Comparison of ENCODE assay signal across 14 mouse cellular contexts in genomic region chr10:124528175-124528574, GRCm38 (mm10).
"Had no signal": no experiment of that assay in that cellular context is flagged by ENCODE, and none has a peak within 500 bp of the region (broad histone marks: within the 10 kb centered on the region; RNA-seq: fewer than 3 reads in every experiment).

No protein-coding gene starts in this region.

- H3K9ac ChIP-seq: embryonic facial prominence, embryonic 12.5 days; embryonic facial prominence, embryonic 13.5 days; embryonic facial prominence, embryonic 15.5 days; forebrain, embryonic 12.5 days; forebrain, embryonic 13.5 days; forebrain, embryonic 15.5 days; forebrain, postnatal 0 days had no signal

- H3K4me1 ChIP-seq: embryonic facial prominence, embryonic 10.5 days; embryonic facial prominence, embryonic 12.5 days; embryonic facial prominence, embryonic 13.5 days; embryonic facial prominence, embryonic 15.5 days; forebrain, embryonic 10.5 days; forebrain, embryonic 12.5 days; forebrain, embryonic 13.5 days; forebrain, embryonic 15.5 days had no signal

- H3K4me2 ChIP-seq: embryonic facial prominence, embryonic 12.5 days; embryonic facial prominence, embryonic 13.5 days; embryonic facial prominence, embryonic 15.5 days; forebrain, embryonic 12.5 days; forebrain, embryonic 13.5 days; forebrain, embryonic 15.5 days had no signal

- ATAC-seq: forebrain, embryonic 13.5 days; forebrain, embryonic 14.5 days; forebrain, embryonic 15.5 days; forebrain, embryonic 16.5 days; forebrain, postnatal 0 days had no signal

- H3K4me3 ChIP-seq: embryonic facial prominence, embryonic 10.5 days; embryonic facial prominence, embryonic 12.5 days; embryonic facial prominence, embryonic 13.5 days; embryonic facial prominence, embryonic 15.5 days; erythroblast, embryonic 14.5 days; forebrain, embryonic 10.5 days; forebrain, embryonic 12.5 days; forebrain, embryonic 13.5 days; forebrain, embryonic 15.5 days; gastrocnemius, adult 2 months; heart, adult 2 months had no signal

- H3K27me3 ChIP-seq: embryonic facial prominence, embryonic 12.5 days; embryonic facial prominence, embryonic 13.5 days; embryonic facial prominence, embryonic 15.5 days; forebrain, embryonic 12.5 days; forebrain, embryonic 13.5 days; forebrain, embryonic 15.5 days had no signal

- H3K36me3 ChIP-seq: embryonic facial prominence, embryonic 10.5 days; embryonic facial prominence, embryonic 12.5 days; embryonic facial prominence, embryonic 13.5 days; embryonic facial prominence, embryonic 15.5 days; forebrain, embryonic 10.5 days; forebrain, embryonic 12.5 days; forebrain, embryonic 15.5 days had no signal

- H3K27ac ChIP-seq: embryonic facial prominence, embryonic 10.5 days; embryonic facial prominence, embryonic 12.5 days; embryonic facial prominence, embryonic 13.5 days; embryonic facial prominence, embryonic 15.5 days; forebrain, embryonic 10.5 days; forebrain, embryonic 12.5 days; forebrain, embryonic 13.5 days; forebrain, embryonic 15.5 days; gastrocnemius, adult 2 months; heart, adult 2 months had no signal

- H3K9me3 ChIP-seq: embryonic facial prominence, embryonic 10.5 days; embryonic facial prominence, embryonic 12.5 days; embryonic facial prominence, embryonic 13.5 days; embryonic facial prominence, embryonic 15.5 days; forebrain, embryonic 10.5 days; forebrain, embryonic 12.5 days; forebrain, embryonic 13.5 days; forebrain, embryonic 15.5 days had no signal
